Mouse (Mus musculus): ENCODE measurements around the gene Bend3. TPM values are rescaled to one million over a fixed set of nuclear protein-coding genes. Genes with fewer than 3 reads are reported as not detected.

The Bend3 gene
- polyA plus RNA-seq, 1 experiment from 2014 or later, result 1.6 TPM

DNA sequence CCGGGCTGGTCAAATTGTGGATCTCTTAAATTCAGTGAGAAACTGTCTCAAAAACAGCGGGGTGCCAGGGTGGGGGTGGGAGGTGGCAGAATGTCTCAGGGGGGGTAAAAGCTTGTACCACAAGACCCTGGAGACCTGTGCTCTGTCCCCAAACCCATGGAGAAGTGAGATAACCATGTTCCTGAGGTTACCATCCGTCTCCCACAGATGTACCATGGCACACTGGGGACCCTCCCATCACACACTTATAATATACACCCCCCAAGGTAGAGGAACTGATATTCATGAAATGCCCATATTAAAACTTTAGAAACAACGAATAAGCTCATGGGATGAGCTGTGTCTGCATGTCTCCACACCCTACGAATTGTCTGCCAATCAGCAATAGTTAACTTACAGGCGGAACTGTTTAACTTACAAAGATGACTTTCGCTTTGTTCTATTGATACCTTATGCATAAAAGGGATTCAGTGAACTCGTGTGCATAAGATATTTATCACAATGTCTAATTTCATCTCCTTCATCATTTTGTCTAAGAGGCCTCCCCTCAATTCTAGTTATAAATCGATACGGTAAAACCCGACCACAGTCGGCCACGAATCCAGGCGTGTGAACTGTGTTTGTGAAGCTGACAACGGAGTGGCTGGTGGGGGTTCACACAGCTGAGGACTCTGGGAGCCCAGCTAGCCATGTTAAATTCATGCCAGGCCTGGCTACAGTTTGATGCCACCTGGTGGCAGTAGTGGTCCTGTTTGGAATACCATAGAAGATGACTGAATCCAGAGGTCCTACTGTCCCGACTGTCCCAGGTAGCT is 26.6 kb upstream of the Bend3 start:
- WGBS, result 24% methylated on average over 16 of the region's 16 CpGs
- ATAC-seq, result peak; percentile 94
- no peaks in the 10 kb centered on the region for H3K27me3 ChIP-seq (replicated peaks; ENCODE audit: control insufficient read depth, insufficient read depth, low read length)
- H3K9me3 ChIP-seq (ENCODE audit: control insufficient read depth, low read length), result no peaks in the 10 kb centered on the region
- no peak overlapping the region for H3K27ac ChIP-seq (ENCODE audit: low read depth, low read length)
- H3K9ac ChIP-seq (ENCODE audit: low read depth, low read length), result peak overlapping the region; percentile 55
- H3K36me3 ChIP-seq (ENCODE audit: control insufficient read depth, insufficient read depth, low read length), result no peaks in the 10 kb centered on the region
- H3K4me2 ChIP-seq (ENCODE audit: low read length), result peak overlapping the region; percentile 53
- peaks cover 7% of the 10 kb centered on the region for H3K4me1 ChIP-seq (ENCODE audit: control insufficient read depth, insufficient read depth, low read depth, low read length)
- peak overlapping the region; percentile 26 for H3K4me3 ChIP-seq (ENCODE audit: low read length)

DNA sequence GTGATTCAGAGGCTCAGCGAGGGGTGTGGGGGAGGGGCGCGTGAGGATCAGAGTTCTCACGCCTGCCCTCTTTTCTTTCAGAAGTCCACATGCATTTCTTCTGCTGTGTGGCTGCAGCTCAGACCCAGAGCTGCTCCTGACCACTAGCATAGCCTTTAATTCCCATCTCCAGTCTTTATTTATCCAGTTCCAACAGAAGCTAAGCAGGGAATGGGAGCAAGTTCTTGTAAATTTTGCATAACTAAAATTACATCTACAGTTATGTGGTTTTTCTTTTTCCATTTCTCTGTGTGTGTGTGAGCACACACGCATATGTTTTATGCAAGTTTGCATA is 26.0 kb upstream of the Bend3 start:
- peak; percentile 72 for ATAC-seq
- no peak overlapping the region for H3K27ac ChIP-seq (ENCODE audit: low read depth, low read length)
- no peaks in the 10 kb centered on the region for H3K27me3 ChIP-seq (replicated peaks; ENCODE audit: control insufficient read depth, insufficient read depth, low read length)
- WGBS, result 16% methylated on average over 5 of the region's 5 CpGs
- peaks cover 7% of the 10 kb centered on the region for H3K4me1 ChIP-seq (ENCODE audit: control insufficient read depth, insufficient read depth, low read depth, low read length)
- H3K4me3 ChIP-seq (ENCODE audit: low read length), result peak overlapping the region; percentile 10
- no peaks in the 10 kb centered on the region for H3K9me3 ChIP-seq (ENCODE audit: control insufficient read depth, low read length)
- peak overlapping the region; percentile 53 for H3K4me2 ChIP-seq (ENCODE audit: low read length)
- no peaks in the 10 kb centered on the region for H3K36me3 ChIP-seq (ENCODE audit: control insufficient read depth, insufficient read depth, low read length)
- peak overlapping the region; percentile 55 for H3K9ac ChIP-seq (ENCODE audit: low read depth, low read length)

DNA sequence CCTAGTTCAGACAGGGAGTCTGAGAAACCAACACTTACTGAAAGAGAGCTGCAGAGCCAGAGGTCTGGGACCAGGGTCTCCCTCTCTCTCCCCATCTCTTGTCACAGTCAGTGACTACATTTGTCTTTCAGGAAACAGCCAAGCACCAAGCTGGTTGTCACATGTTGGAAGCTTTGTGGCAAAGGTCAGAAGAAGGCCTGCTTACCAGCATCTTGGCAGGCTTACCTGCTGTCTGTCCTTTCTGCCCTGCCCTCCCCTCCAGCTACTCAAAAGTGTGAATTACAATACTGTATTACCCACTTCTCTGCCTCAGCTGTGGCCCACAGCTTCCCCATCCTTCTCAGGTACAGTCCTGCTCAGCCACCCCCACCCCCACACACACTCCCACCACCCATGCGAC is 24.4 kb upstream of the Bend3 start:
- no peaks in the 10 kb centered on the region for H3K36me3 ChIP-seq (ENCODE audit: control insufficient read depth, insufficient read depth, low read length)
- no peak overlapping the region for H3K27ac ChIP-seq (ENCODE audit: low read depth, low read length)
- no peak overlapping the region for H3K4me3 ChIP-seq (ENCODE audit: low read length)
- no peaks in the 10 kb centered on the region for H3K27me3 ChIP-seq (replicated peaks; ENCODE audit: control insufficient read depth, insufficient read depth, low read length)
- no peak overlapping the region for H3K9ac ChIP-seq (ENCODE audit: low read depth, low read length)
- WGBS, result 71% methylated on average over 1 of the region's 1 CpGs
- H3K9me3 ChIP-seq (ENCODE audit: control insufficient read depth, low read length), result no peaks in the 10 kb centered on the region
- H3K4me1 ChIP-seq (ENCODE audit: control insufficient read depth, insufficient read depth, low read depth, low read length), result peaks cover 7% of the 10 kb centered on the region
- no peak for ATAC-seq
- no peak overlapping the region for H3K4me2 ChIP-seq (ENCODE audit: low read length)

- 95% methylated on average over 3 of the region's 3 CpGs for WGBS
These were observed 24.0 kb upstream of the Bend3 start for GRCm38 (mm10) chr10:43454671-43455070.

DNA sequence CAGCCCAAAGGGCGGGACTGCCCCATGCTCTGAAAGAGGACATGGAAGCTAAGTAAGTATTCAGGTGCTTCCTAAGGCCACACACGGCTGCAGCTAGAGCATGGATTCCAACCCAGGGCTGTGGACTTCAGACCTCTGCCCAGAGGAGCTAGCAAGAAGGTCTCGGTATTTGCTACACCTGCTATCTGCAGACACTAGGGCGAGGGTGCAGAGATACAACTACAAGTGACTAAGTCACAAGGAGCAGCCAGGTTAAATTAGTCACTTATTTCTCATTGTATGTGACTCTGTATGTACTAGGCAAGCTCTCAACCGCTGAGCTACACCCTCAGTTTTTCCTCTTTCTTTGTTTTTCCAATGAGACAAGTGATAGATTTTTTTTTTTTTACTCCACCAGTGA is 15.8 kb upstream of the Bend3 start:
- H3K9me3 ChIP-seq (ENCODE audit: control insufficient read depth, low read length), result no peaks in the 10 kb centered on the region
- no peak for ATAC-seq
- H3K4me1 ChIP-seq (ENCODE audit: control insufficient read depth, insufficient read depth, low read depth, low read length), result no peaks in the 10 kb centered on the region
- no peak overlapping the region for H3K9ac ChIP-seq (ENCODE audit: low read depth, low read length)
- H3K27ac ChIP-seq (ENCODE audit: low read depth, low read length), result no peak overlapping the region
- no peaks in the 10 kb centered on the region for H3K36me3 ChIP-seq (ENCODE audit: control insufficient read depth, insufficient read depth, low read length)
- no peak overlapping the region for H3K4me3 ChIP-seq (ENCODE audit: low read length)
- no peaks in the 10 kb centered on the region for H3K27me3 ChIP-seq (replicated peaks; ENCODE audit: control insufficient read depth, insufficient read depth, low read length)
- 90% methylated on average over 5 of the region's 5 CpGs for WGBS
- H3K4me2 ChIP-seq (ENCODE audit: low read length), result no peak overlapping the region

More at GRCm38 (mm10) chr10:43454671-43455070, 24.0 kb upstream of the Bend3 start:
- Histone ChIP-seq H3K36me3 (ENCODE audit: control insufficient read depth, insufficient read depth, low read length) (no peaks in the 10 kb centered on the region), H3K27ac (ENCODE audit: low read depth, low read length) (no peak overlapping the region), H3K4me3 (ENCODE audit: low read length) (no peak overlapping the region), H3K9ac (ENCODE audit: low read depth, low read length) (no peak overlapping the region), H3K27me3 (replicated peaks; ENCODE audit: control insufficient read depth, insufficient read depth, low read length) (no peaks in the 10 kb centered on the region), H3K4me1 (ENCODE audit: control insufficient read depth, insufficient read depth, low read depth, low read length) (peaks cover 7% of the 10 kb centered on the region), H3K4me2 (ENCODE audit: low read length) (no peak overlapping the region), H3K9me3 (ENCODE audit: control insufficient read depth, low read length) (no peaks in the 10 kb centered on the region)
- ATAC-seq, result no peak

DNA sequence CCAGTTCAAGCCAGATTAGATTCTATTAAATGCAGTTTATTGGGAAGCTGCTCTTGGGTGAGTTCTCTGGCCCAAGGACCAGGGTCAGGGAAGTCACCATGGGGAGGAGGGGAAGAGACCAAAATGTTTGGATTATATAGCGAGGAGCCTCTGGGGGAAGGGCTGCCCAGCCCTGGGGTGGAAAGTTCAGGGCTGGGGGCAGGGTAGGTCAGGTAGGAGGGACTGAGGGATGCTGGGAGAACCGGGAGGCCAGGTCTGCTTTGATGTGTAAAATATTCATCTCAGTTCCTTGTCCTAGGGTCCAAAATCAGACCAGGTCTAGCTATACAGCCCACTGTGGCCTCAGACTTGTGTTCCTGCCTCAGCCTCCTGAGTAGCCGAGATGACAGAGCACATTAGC is 15.4 kb upstream of the Bend3 start:
- Histone ChIP-seq H3K4me2 (ENCODE audit: low read length) (no peak overlapping the region), H3K27me3 (replicated peaks; ENCODE audit: control insufficient read depth, insufficient read depth, low read length) (no peaks in the 10 kb centered on the region), H3K27ac (ENCODE audit: low read depth, low read length) (no peak overlapping the region), H3K9me3 (ENCODE audit: control insufficient read depth, low read length) (no peaks in the 10 kb centered on the region), H3K36me3 (ENCODE audit: control insufficient read depth, insufficient read depth, low read length) (no peaks in the 10 kb centered on the region), H3K9ac (ENCODE audit: low read depth, low read length) (no peak overlapping the region), H3K4me1 (ENCODE audit: control insufficient read depth, insufficient read depth, low read depth, low read length) (no peaks in the 10 kb centered on the region), H3K4me3 (ENCODE audit: low read length) (no peak overlapping the region)
- no peak for ATAC-seq
- 76% methylated on average over 3 of the region's 3 CpGs for WGBS

GRCm38 (mm10) chr10:43466223-43466622 is 12.4 kb upstream of the Bend3 start:
- WGBS, result 95% methylated on average over 2 of the region's 2 CpGs
- Histone ChIP-seq H3K27me3 (replicated peaks; ENCODE audit: control insufficient read depth, insufficient read depth, low read length) (no peaks in the 10 kb centered on the region), H3K4me3 (ENCODE audit: low read length) (no peak overlapping the region), H3K4me2 (ENCODE audit: low read length) (no peak overlapping the region), H3K4me1 (ENCODE audit: control insufficient read depth, insufficient read depth, low read depth, low read length) (no peaks in the 10 kb centered on the region), H3K9me3 (ENCODE audit: control insufficient read depth, low read length) (no peaks in the 10 kb centered on the region), H3K36me3 (ENCODE audit: control insufficient read depth, insufficient read depth, low read length) (no peaks in the 10 kb centered on the region), H3K9ac (ENCODE audit: low read depth, low read length) (no peak overlapping the region), H3K27ac (ENCODE audit: low read depth, low read length) (no peak overlapping the region)
- no peak for ATAC-seq

DNA sequence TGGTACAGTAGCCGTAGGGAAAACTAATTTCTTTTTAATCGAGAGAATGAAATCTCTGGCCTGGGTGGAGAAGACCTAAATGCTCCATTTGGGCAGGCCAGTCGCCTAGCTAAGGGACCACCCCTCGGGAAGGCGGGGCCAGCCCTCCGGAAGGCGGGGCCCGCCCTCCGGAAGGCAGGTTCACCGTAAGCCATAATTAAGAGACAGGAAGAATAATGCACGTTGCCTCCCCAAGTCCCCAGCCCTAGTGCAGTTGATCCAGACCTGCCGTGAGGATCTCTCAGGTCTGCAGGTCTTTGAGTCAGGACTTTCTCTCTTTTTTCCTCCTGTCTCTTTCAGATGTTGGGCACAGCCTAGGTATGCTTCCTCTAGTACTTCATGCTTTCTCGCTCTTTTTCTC is 11.0 kb upstream of the Bend3 start:
- no peak for ATAC-seq
- H3K4me2 ChIP-seq (ENCODE audit: low read length), result no peak overlapping the region
- 49% methylated on average over 13 of the region's 13 CpGs for WGBS

GRCm38 (mm10) chr10:43468293-43468692 is 10.3 kb upstream of the Bend3 start:
- Histone ChIP-seq H3K4me1 (ENCODE audit: control insufficient read depth, insufficient read depth, low read depth, low read length) (no peaks in the 10 kb centered on the region), H3K27ac (ENCODE audit: low read depth, low read length) (no peak overlapping the region), H3K27me3 (replicated peaks; ENCODE audit: control insufficient read depth, insufficient read depth, low read length) (no peaks in the 10 kb centered on the region), H3K36me3 (ENCODE audit: control insufficient read depth, insufficient read depth, low read length) (no peaks in the 10 kb centered on the region), H3K4me3 (ENCODE audit: low read length) (no peak overlapping the region), H3K4me2 (ENCODE audit: low read length) (no peak overlapping the region), H3K9me3 (ENCODE audit: control insufficient read depth, low read length) (no peaks in the 10 kb centered on the region), H3K9ac (ENCODE audit: low read depth, low read length) (no peak overlapping the region)
- ATAC-seq, result no peak
- 93% methylated on average over 6 of the region's 6 CpGs for WGBS

More for the DNA sequence above, 11.0 kb upstream of the Bend3 start:
- Histone ChIP-seq H3K9me3 (ENCODE audit: control insufficient read depth, low read length) (no peaks in the 10 kb centered on the region), H3K9ac (ENCODE audit: low read depth, low read length) (no peak overlapping the region), H3K27me3 (replicated peaks; ENCODE audit: control insufficient read depth, insufficient read depth, low read length) (no peaks in the 10 kb centered on the region), H3K4me1 (ENCODE audit: control insufficient read depth, insufficient read depth, low read depth, low read length) (no peaks in the 10 kb centered on the region), H3K27ac (ENCODE audit: low read depth, low read length) (no peak overlapping the region), H3K4me3 (ENCODE audit: low read length) (no peak overlapping the region), H3K36me3 (ENCODE audit: control insufficient read depth, insufficient read depth, low read length) (no peaks in the 10 kb centered on the region)

All from hindbrain, embryonic 16.5 days (tissue).